Mouse (Mus musculus): ENCODE data around the gene Sult2a6.

Gene Sult2a6

GRCm38 (mm10) chr7:14254770-14255169 lies at the start of gene Sult2a6:
Gene Sult2a6, minus strand, starts transcription at chr7:14254870.
- DNase-seq: no peak

- no peak for DNase-seq
These were observed 39.4 kb downstream of the Sult2a6 start for GRCm38 (mm10) chr7:14215231-14215630.

GRCm38 (mm10) chr7:14203417-14203816 lies 51.3 kb downstream of the Sult2a6 start:
- DNase-seq: no peak

- no peak for DNase-seq
These were observed 52.2 kb downstream of the Sult2a6 start for GRCm38 (mm10) chr7:14202487-14202886.

Measured in cerebellum, postnatal 25 days (tissue).